Mouse (Mus musculus): ENCODE data around the gene Slc30a4. TPM values are rescaled to one million over a fixed set of nuclear protein-coding genes. Genes with fewer than 3 reads are reported as not detected.
A peak's percentile ranks its signal among the peaks of the same experiment; 100 is the strongest.

Slc30a4 gene
- total and polyA plus RNA-seq, 3 experiments, result 9.0 to 20.5 (median 11.4) TPM

- Histone ChIP-seq H3K27ac (ENCODE audit: insufficient read depth, low read depth) (peak overlapping the region; percentile 83), H3K27me3 (replicated peaks) (no peaks in the 10 kb centered on the region), H3K4me3 (replicated peaks in 1 of 3; ENCODE audit: low read depth in 2 of 3, low read length in 2 of 3, poor library complexity in 1 of 3) (peak overlapping the region in 2 of 3 experiments; percentile 20 to 25), H3K4me1 (ENCODE audit: control insufficient read depth in 1 of 2, insufficient read depth in 2 of 2) (peaks cover 22 to 47% of the 10 kb centered on the region in 2 experiments), H3K9me3 (replicated peaks; ENCODE audit: low read length) (no peaks in the 10 kb centered on the region), H3K9ac (ENCODE audit: insufficient read depth, low read depth) (peak overlapping the region; percentile 37), H3K4me2 (ENCODE audit: insufficient read depth, low read depth, poor library complexity, severe bottlenecking) (peak overlapping the region; percentile 21), H3K36me3 (replicated peaks in 1 of 2; ENCODE audit: control insufficient read depth in 1 of 2, insufficient read depth in 1 of 2, low read length in 1 of 2) (no peaks in the 10 kb centered on the region), H3K79me2 (replicated peaks; ENCODE audit: control insufficient read depth, extremely low read depth, insufficient read depth, poor library complexity, severe bottlenecking) (no peaks in the 10 kb centered on the region)
- peak; percentile 90 for DNase-seq (ENCODE audit: extremely low read depth)
- in situ Hi-C loops (cut with MboI; ENCODE audit: low pct_ligation_motif_present, low pct_unique_long_range_greater_than_20kb, low sequenced_read_pairs) (no loop called here), dilution Hi-C loops (cut with MboI; ENCODE audit: extremely low pct_ligation_motif_present, extremely low pct_unique_long_range_greater_than_20kb, low sequenced_read_pairs) (no loop called here)
- TF ChIP-seq UBTF (IDR thresholded peaks at IDR 0.05; ENCODE audit: low read depth, low read length), result peak; percentile 40; the same call in 1 of the 2 replicates
- no peak for TF ChIP-seq NRF1 (IDR thresholded peaks at IDR 0.05; ENCODE audit: low read depth, low read length)
- TF ChIP-seq JUND (conservative IDR thresholded peaks at IDR 0.05; ENCODE audit: low read depth, low read length), result peak; percentile 94
- TF ChIP-seq RAD21 (IDR thresholded peaks at IDR 0.05; ENCODE audit: low read depth, low read length), result no peak; the same call in 1 of the 2 replicates
- TF ChIP-seq CHD2 (IDR thresholded peaks at IDR 0.05; ENCODE audit: low read length), result peak; percentile 69
- peak; percentile 55 for TF ChIP-seq MAFK (IDR thresholded peaks at IDR 0.05; ENCODE audit: insufficient replicate concordance, low read length)
- TF ChIP-seq SIN3A (IDR thresholded peaks at IDR 0.05; ENCODE audit: low read length), result peak; percentile 95
- TF ChIP-seq ELF1 (IDR thresholded peaks at IDR 0.05; ENCODE audit: low read depth, low read length), result peak; percentile 71
- TF ChIP-seq POLR2AphosphoS2 (IDR thresholded peaks at IDR 0.05; ENCODE audit: low read depth, low read length), result no peak
- TF ChIP-seq E2F4 (IDR thresholded peaks at IDR 0.05; ENCODE audit: insufficient replicate concordance, low read depth, low read length), result no peak
- peak; percentile 99 for TF ChIP-seq ETS1 (conservative IDR thresholded peaks at IDR 0.05; ENCODE audit: low read depth, low read length)
- peak; percentile 44; the same call in 1 of the 2 replicates for TF ChIP-seq HCFC1 (IDR thresholded peaks at IDR 0.05; ENCODE audit: low read depth, low read length)
- no peak for TF ChIP-seq CTCF (conservative IDR thresholded peaks at IDR 0.05 in 1 of 2, IDR thresholded peaks at IDR 0.05 in 1 of 2; ENCODE audit: low read depth in 2 of 2, low read length in 2 of 2)
- TF ChIP-seq MAX (IDR thresholded peaks at IDR 0.05; ENCODE audit: low read length), result peak; percentile 86
- no peak for TF ChIP-seq SMC3 (IDR thresholded peaks at IDR 0.05; ENCODE audit: low read depth, low read length)
- TF ChIP-seq GABPA (IDR thresholded peaks at IDR 0.05; ENCODE audit: insufficient replicate concordance, low read depth, low read length), result no peak
- peak; percentile 91 for TF ChIP-seq MEF2A (IDR thresholded peaks at IDR 0.05; ENCODE audit: borderline replicate concordance, low read depth, low read length)
- no peak for TF ChIP-seq ZKSCAN1 (IDR thresholded peaks at IDR 0.05; ENCODE audit: borderline replicate concordance, low read depth, low read length)
- TF ChIP-seq MAZ (IDR thresholded peaks at IDR 0.05; ENCODE audit: low read depth, low read length), result no peak
- peak; percentile 23; the same call in 1 of the 2 replicates for TF ChIP-seq NELFE (IDR thresholded peaks at IDR 0.05; ENCODE audit: low read depth, low read length)
- TF ChIP-seq MYC (IDR thresholded peaks at IDR 0.05; ENCODE audit: low read depth, low read length), result peak; percentile 62; the same call in 1 of the 2 replicates
- no peak for TF ChIP-seq USF1 (IDR thresholded peaks at IDR 0.05; ENCODE audit: low read depth, low read length)
- TF ChIP-seq MXI1 (IDR thresholded peaks at IDR 0.05; ENCODE audit: low read depth, low read length), result peak; percentile 73
- no peak for TF ChIP-seq USF2 (conservative IDR thresholded peaks at IDR 0.05; ENCODE audit: low read depth, low read length)
- TF ChIP-seq CHD1 (IDR thresholded peaks at IDR 0.05; ENCODE audit: low read depth, low read length), result peak; percentile 68; the same call in 1 of the 2 replicates
- TF ChIP-seq POLR2A (IDR thresholded peaks at IDR 0.05; ENCODE audit: low read depth, low read length), result peak; percentile 50
- TF ChIP-seq RCOR1 (conservative IDR thresholded peaks at IDR 0.05; ENCODE audit: low read depth, low read length), result peak; percentile 91
- 0 out of 2 replicates have a peak, but pooled peaks have one; percentile 44 for TF ChIP-seq TBP (conservative IDR thresholded peaks at IDR 0.05; ENCODE audit: low read depth, low read length)
- peak; percentile 95 for TF ChIP-seq EP300 (IDR thresholded peaks at IDR 0.05; ENCODE audit: low read length)
- no peak for TF ChIP-seq ZC3H11A (IDR thresholded peaks at IDR 0.05; ENCODE audit: low read depth, low read length)
- peak; percentile 100 for TF ChIP-seq IRF4 (IDR thresholded peaks at IDR 0.05; ENCODE audit: low read depth, low read length)
- TF ChIP-seq ZNF384 (IDR thresholded peaks at IDR 0.05; ENCODE audit: low read depth, low read length), result no peak
- TF ChIP-seq JUN (IDR thresholded peaks at IDR 0.05; ENCODE audit: insufficient read depth, low read depth, low read length), result peak; percentile 80
- TF ChIP-seq PAX5 (IDR thresholded peaks at IDR 0.05; ENCODE audit: low read length), result no peak
- TF ChIP-seq TCF12 (IDR thresholded peaks at IDR 0.05; ENCODE audit: low read depth, low read length), result peak; percentile 94
- peak; percentile 97 for TF ChIP-seq BHLHE40 (IDR thresholded peaks at IDR 0.05; ENCODE audit: low read depth, low read length)
- 0 out of 2 replicates have a peak, but pooled peaks have one; percentile 19 for TF ChIP-seq KAT2A (IDR thresholded peaks at IDR 0.05; ENCODE audit: insufficient replicate concordance, low read length)
Measured at GRCm38 (mm10) chr2:122652096-122653084, 50.1 kb downstream of the Slc30a4 start.
